Mouse (Mus musculus) WW6 (cell line): Measurements from ENCODE around the gene Il31ra.
"Not testable (repeated sequence)": the region's sequence is repeated elsewhere in the genome, so short reads cannot be mapped to it uniquely, and the experiment has no call there.

Source experiments
- DNase-seq: peaks from one replicate; pipeline ENCODE4 v3.0.0-alpha.2; 2013; ENCODE audit warnings: low read depth, low spot score

Il31ra gene

DNA sequence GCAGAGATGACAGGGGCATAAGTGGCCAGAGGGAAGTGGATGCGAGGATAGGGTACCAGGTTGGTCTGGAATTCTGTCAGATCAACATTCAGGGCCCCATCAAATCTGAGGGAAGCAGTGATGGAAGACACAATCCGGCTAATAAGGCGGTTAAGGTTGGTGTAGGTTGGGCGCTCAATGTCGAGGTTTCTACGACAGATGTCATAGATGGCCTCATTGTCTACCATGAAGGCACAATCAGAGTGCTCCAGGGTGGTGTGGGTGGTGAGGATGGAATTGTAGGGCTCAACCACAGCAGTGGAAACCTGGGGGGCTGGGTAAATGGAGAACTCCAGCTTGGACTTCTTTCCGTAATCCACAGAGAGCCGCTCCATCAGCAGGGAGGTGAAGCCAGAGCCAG is at the start of gene Il31ra:
Gene Il31ra (minus strand): TSS at position 101 of the 400 bp plus-strand sequence.
- DNase-seq = not testable (repeated sequence)

DNA sequence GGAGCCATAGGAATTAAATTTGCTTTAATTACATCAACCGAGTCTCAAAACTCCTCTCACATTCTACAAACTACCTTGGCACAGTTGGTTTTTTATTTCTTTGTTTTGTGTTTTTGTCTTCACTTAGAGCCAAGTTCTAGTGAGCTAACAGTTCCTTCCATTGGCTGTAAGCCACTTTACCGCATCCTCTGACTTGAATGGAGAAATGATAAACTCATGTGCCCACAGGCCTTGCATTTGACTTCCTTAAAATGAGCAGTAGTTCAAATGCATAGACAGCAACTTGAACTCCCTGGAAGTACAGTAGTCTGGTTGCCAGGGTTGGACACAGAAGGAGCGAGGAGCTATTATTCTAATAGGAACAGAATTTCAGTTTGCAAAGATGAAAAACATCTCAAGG is 48.7 kb upstream of the Il31ra start:
- DNase-seq = no peak

DNA sequence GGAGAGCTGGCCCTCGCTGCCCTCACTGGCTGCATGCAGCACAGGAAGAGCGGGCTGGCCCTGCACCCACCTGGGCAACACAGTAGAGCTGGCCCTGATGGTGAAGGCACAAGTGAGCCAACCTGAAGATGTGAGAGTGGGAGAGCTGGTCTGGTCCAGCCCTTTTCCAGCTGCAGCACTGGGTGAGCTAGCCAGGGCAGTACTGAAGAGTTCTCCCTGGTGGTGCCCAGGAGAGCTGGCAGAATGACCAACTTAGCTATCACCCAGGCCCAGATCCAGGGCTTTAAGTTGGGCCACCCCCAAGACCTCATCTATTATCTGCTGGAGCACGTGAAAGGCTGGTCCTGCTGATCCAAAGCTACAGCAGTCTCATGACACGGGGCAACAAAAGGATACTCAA is 45.0 kb upstream of the Il31ra start:
- DNase-seq = no peak

DNA sequence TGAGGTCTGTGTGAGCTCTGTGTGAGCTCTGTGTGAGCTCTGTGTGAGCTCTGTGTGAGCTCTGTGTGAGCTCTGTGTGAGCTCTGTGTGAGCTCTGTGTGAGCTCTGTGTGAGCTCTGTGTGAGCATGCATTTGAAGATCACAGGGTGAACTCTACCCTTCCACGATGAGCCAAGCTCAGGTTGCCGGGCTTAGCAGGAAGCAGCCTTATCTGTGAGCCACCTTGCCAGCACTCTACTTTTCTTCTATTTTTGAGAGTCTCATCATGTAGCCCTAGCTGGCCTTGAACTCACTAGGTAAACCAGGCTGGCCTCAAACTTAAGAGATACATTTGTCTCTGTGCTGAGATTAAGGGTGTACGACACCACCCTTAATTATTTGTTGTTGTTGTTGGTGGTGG is 42.3 kb upstream of the Il31ra start:
- DNase-seq = no peak

- no peak for DNase-seq
Observed at GRCm38 (mm10) chr13:112635174-112635837, 41.1 kb upstream of the Il31ra start.

- no peak for DNase-seq
Observed at GRCm38 (mm10) chr13:112625566-112625965, 31.4 kb upstream of the Il31ra start.

DNA sequence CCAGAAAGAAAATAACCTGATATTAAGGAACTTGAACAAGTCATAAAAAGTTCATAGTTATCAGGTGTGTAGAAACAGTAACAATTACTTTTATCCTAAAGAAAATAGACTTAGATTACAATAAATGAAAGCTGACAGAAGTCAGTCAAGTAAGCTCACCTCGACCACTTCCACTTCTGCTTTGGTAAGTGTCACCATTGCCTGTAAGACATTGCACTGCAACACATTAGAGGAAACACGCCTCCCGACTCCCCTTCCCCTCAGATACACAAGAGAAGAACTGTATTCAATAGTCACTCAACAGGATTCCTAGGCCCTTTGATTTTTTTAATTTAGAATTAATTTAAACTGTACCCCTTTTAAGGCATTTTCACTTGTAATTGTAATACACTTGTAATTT is 30.5 kb upstream of the Il31ra start:
- DNase-seq = no peak

- DNase-seq = no peak
Observed at GRCm38 (mm10) chr13:112623656-112624055, 29.5 kb upstream of the Il31ra start.

- DNase-seq = no peak
Observed at GRCm38 (mm10) chr13:112621592-112621991, 27.4 kb upstream of the Il31ra start.

- no peak for DNase-seq
Observed at GRCm38 (mm10) chr13:112608606-112609005, 14.4 kb upstream of the Il31ra start.

- no peak for DNase-seq
Observed at GRCm38 (mm10) chr13:112604411-112604810, 10.3 kb upstream of the Il31ra start.

GRCm38 (mm10) chr13:112603839-112604238 is 9.7 kb upstream of the Il31ra start:
- DNase-seq = no peak

DNA sequence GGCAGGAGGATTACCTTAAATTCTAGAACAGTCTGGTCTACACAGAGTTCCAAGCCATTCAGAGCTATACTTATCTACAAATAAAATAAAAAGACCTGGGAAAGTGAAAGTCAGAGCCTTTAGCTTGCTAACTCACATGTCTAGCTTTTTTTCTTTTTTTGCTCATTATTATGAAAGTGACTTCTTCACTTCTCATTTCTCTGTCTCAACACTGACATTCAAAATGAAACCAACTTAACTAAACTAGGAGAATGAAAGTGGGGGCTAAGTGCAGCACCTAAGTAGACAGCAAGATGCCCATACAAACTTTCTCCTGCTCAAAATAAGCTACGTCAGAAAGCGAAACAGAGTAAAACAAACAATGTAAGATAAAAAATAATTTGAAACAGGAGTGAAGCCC is 8.4 kb upstream of the Il31ra start:
- no peak for DNase-seq

GRCm38 (mm10) chr13:112590254-112590653 is 3.9 kb downstream of the Il31ra start:
- no peak for DNase-seq

DNA sequence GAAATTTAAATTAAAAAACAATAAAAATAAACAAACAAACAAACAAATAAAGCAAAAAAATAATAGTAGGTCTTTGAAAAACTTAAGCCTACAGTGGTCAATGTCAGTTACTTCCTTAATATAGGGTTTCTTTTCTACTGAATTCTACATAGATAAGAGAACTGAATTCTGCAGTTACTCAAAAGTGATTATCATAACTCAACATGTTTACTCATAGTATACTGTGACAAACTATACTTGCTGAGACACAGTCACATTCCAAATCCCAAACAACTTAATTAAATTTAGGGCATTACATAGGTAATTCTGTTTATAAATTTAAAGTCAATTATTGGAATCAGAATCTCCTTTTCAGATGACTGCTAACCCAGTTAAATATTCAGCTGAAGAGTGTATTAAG is 4.5 kb downstream of the Il31ra start:
- no peak for DNase-seq

- no peak for DNase-seq
Observed at GRCm38 (mm10) chr13:112584556-112585237, 9.5 kb downstream of the Il31ra start.

DNA sequence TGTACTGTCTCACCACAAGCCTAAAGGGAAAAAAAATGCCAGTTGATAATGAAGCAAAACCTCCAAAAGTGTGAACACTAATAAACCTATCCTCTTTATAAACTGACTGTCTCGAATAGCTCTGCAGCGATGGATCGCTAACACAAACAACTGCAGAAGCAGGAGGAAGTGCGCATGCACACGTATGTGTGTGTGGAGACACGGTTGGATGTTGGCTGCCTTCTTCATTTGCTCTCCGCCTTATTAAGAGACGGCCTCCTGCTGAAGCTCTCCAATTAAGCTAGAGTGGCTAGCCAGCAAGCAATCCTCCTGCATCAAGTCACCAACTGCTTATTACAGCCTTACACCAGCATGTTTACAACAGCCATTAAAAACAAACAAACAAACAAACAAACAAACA is 11.9 kb downstream of the Il31ra start:
- no peak for DNase-seq

- no peak for DNase-seq
Observed at GRCm38 (mm10) chr13:112581796-112582195, 12.4 kb downstream of the Il31ra start.

GRCm38 (mm10) chr13:112580590-112581320 is 13.4 kb downstream of the Il31ra start:
- no peak for DNase-seq

DNA sequence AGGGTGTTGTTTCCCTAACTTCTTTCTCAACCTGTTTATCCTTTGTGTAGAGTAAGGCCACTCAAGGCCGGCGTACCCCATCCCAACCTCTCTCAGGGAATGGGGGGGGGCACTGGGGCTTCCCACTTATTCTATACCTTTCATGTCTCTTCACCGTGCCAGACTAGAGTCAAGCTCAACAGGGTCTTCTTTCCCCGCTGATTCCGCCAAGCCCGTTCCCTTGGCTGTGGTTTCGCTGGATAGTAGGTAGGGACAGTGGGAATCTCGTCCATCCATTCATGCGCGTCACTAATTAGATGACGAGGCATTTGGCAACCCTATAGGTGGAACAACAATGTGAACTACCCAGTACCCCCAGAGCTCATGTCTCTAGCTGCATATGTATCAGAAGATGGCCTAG is 16.1 kb downstream of the Il31ra start:
- DNase-seq = not testable (repeated sequence)

DNA sequence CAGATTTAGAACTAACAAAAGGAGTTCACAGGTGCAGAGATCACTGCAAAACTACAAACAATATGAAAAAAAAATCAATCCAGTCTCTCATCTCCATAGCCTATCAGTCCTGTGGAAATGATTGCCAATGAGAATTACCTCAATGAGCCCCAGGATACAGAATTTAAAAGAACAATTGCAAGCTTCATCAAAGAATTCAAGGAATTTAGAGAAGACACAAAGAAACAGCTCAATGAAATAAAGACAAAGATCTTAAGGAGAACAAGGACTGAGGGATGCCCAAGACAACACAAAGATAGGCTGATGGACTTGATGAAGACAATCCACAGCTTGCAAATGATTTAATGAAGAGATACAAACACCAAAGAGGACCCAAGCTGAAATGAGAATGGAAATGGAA is 20.4 kb downstream of the Il31ra start:
- no peak for DNase-seq

DNA sequence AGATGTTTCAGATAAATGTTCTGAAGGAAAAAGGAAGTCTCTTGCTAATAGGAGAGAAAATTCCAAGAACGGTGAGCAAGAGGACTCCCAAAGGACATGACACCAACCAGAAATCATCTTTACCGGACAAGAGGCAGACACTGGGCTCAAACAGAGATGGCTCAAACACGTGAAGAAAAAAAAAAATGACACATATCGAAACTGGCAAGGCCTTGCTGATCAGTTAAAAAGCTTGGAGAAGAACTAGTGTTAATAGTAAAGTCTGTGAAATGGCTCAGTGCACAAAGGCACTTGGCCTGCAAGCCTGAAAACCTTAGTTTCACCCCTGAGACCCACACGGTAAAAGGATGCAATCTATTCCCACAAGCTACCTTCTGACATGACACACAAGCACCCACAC is 23.4 kb downstream of the Il31ra start:
- no peak for DNase-seq

GRCm38 (mm10) chr13:112569606-112570005 is 24.6 kb downstream of the Il31ra start:
- DNase-seq = no peak
